Mouse (Mus musculus): ENCODE measurements around the gene Mnd1. TPM values are rescaled to one million over a fixed set of nuclear protein-coding genes. Genes with fewer than 3 reads are reported as not detected.

Gene Mnd1
- polyA plus RNA-seq, 1 experiment from 2014 or later, result 5.7 TPM

DNA sequence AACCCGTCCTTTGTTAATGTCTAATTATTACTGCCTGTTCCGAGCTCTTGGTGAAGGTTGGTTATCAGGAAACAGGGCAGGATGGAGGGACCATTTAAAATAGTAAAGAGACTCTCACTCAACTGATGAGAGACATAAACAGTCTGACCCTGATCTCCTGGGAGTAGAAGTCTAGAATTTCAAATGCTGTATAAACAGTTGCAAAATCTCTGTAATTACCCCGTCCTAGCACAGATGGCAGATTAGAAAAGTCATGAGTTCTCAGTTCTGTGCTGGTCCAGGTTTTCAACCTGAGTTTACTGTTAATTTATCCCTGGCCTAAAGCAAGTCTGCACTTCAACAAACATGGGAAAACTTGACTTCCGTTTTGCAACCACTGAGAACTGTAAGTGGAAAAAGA, 95.5 kb downstream of the Mnd1 start:
- Histone ChIP-seq H3K9me3 (replicated peaks; ENCODE audit: control insufficient read depth, low read length) (no peaks in the 10 kb centered on the region), H3K36me3 (ENCODE audit: control insufficient read depth, insufficient read depth) (no peaks in the 10 kb centered on the region), H3K4me2 (ENCODE audit: low read depth, low read length) (no peak overlapping the region), H3K9ac (ENCODE audit: low read depth, low read length) (no peak overlapping the region), H3K4me1 (ENCODE audit: control insufficient read depth, low read depth, low read length) (no peaks in the 10 kb centered on the region), H3K4me3 (ENCODE audit: low read depth, low read length) (no peak overlapping the region), H3K27me3 (ENCODE audit: control insufficient read depth, insufficient read depth, low read depth, low read length) (no peaks in the 10 kb centered on the region), H3K27ac (ENCODE audit: low read length) (no peak overlapping the region)
- 55% methylated on average over 4 of the region's 4 CpGs for WGBS (ENCODE audit: insufficient replicate concordance)
- no peak for ATAC-seq (ENCODE audit: low read depth)

DNA sequence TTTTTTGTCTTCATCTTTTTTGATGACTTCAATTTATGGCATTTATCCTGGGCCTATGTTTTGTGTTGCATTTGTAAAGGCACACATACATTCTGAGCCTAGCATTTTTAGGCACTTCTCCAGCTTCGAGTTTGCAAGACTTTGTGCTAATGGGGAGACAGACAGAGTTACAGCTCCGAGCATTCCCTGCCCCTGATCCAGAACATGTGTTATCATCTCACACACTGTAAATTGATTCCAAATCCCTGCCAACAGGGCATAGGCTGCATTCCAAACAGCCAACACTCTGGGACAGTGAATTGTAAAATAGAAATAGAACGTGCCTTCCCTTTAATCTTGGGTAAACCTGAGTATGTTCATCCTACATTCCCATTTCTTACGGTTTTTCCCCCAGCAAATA, 95.9 kb downstream of the Mnd1 start:
- ATAC-seq (ENCODE audit: low read depth), result no peak
- no peak overlapping the region for H3K27ac ChIP-seq (ENCODE audit: low read length)
- no peaks in the 10 kb centered on the region for H3K4me1 ChIP-seq (ENCODE audit: control insufficient read depth, low read depth, low read length)
- no peaks in the 10 kb centered on the region for H3K36me3 ChIP-seq (ENCODE audit: control insufficient read depth, insufficient read depth)
- WGBS (ENCODE audit: insufficient replicate concordance), result 50% methylated on average over 4 of the region's 4 CpGs
- H3K9ac ChIP-seq (ENCODE audit: low read depth, low read length), result no peak overlapping the region
- H3K4me3 ChIP-seq (ENCODE audit: low read depth, low read length), result no peak overlapping the region
- no peaks in the 10 kb centered on the region for H3K9me3 ChIP-seq (replicated peaks; ENCODE audit: control insufficient read depth, low read length)
- no peaks in the 10 kb centered on the region for H3K27me3 ChIP-seq (ENCODE audit: control insufficient read depth, insufficient read depth, low read depth, low read length)
- no peak overlapping the region for H3K4me2 ChIP-seq (ENCODE audit: low read depth, low read length)

- 66% methylated on average over 13 of the region's 13 CpGs for WGBS (ENCODE audit: insufficient replicate concordance)
- H3K27me3 ChIP-seq (ENCODE audit: control insufficient read depth, insufficient read depth, low read depth, low read length), result no peaks in the 10 kb centered on the region
- ATAC-seq (ENCODE audit: low read depth), result no peak
- no peak overlapping the region for H3K27ac ChIP-seq (ENCODE audit: low read length)
- no peak overlapping the region for H3K9ac ChIP-seq (ENCODE audit: low read depth, low read length)
- no peaks in the 10 kb centered on the region for H3K9me3 ChIP-seq (replicated peaks; ENCODE audit: control insufficient read depth, low read length)
- H3K36me3 ChIP-seq (ENCODE audit: control insufficient read depth, insufficient read depth), result no peaks in the 10 kb centered on the region
- H3K4me3 ChIP-seq (ENCODE audit: low read depth, low read length), result no peak overlapping the region
- no peaks in the 10 kb centered on the region for H3K4me1 ChIP-seq (ENCODE audit: control insufficient read depth, low read depth, low read length)
- no peak overlapping the region for H3K4me2 ChIP-seq (ENCODE audit: low read depth, low read length)
Measured at GRCm38 (mm10) chr3:84059261-84059660, 96.3 kb downstream of the Mnd1 start.

- H3K36me3 ChIP-seq (ENCODE audit: control insufficient read depth, insufficient read depth), result no peaks in the 10 kb centered on the region
- 43% methylated on average over 9 of the region's 9 CpGs for whole genome bisulfite sequencing (ENCODE audit: insufficient replicate concordance)
- no peaks in the 10 kb centered on the region for H3K9me3 ChIP-seq (replicated peaks; ENCODE audit: control insufficient read depth, low read length)
- peaks cover 4% of the 10 kb centered on the region for H3K4me1 ChIP-seq (ENCODE audit: control insufficient read depth, low read depth, low read length)
- H3K4me3 ChIP-seq (ENCODE audit: low read depth, low read length), result no peak overlapping the region
- H3K27ac ChIP-seq (ENCODE audit: low read length), result no peak overlapping the region
- no peak overlapping the region for H3K9ac ChIP-seq (ENCODE audit: low read depth, low read length)
- H3K27me3 ChIP-seq (ENCODE audit: control insufficient read depth, insufficient read depth, low read depth, low read length), result no peaks in the 10 kb centered on the region
- no peak for ATAC-seq (ENCODE audit: low read depth)
- no peak overlapping the region for H3K4me2 ChIP-seq (ENCODE audit: low read depth, low read length)
Measured at GRCm38 (mm10) chr3:84048729-84049175, 106.8 kb downstream of the Mnd1 start.

GRCm38 (mm10) chr3:84046206-84046605, 109.4 kb downstream of the Mnd1 start:
- ATAC-seq (ENCODE audit: low read depth), result no peak
- WGBS (ENCODE audit: insufficient replicate concordance), result 62% methylated on average over 8 of the region's 8 CpGs
- Histone ChIP-seq H3K4me3 (ENCODE audit: low read depth, low read length) (no peak overlapping the region), H3K9ac (ENCODE audit: low read depth, low read length) (no peak overlapping the region), H3K4me1 (ENCODE audit: control insufficient read depth, low read depth, low read length) (peaks cover 15% of the 10 kb centered on the region), H3K27ac (ENCODE audit: low read length) (no peak overlapping the region), H3K27me3 (ENCODE audit: control insufficient read depth, insufficient read depth, low read depth, low read length) (no peaks in the 10 kb centered on the region), H3K36me3 (ENCODE audit: control insufficient read depth, insufficient read depth) (no peaks in the 10 kb centered on the region), H3K4me2 (ENCODE audit: low read depth, low read length) (no peak overlapping the region), H3K9me3 (replicated peaks; ENCODE audit: control insufficient read depth, low read length) (no peaks in the 10 kb centered on the region)

- Histone ChIP-seq H3K4me1 (ENCODE audit: control insufficient read depth, low read depth, low read length) (peaks cover 37% of the 10 kb centered on the region), H3K27me3 (ENCODE audit: control insufficient read depth, insufficient read depth, low read depth, low read length) (no peaks in the 10 kb centered on the region), H3K36me3 (ENCODE audit: control insufficient read depth, insufficient read depth) (no peaks in the 10 kb centered on the region), H3K4me2 (ENCODE audit: low read depth, low read length) (peak overlapping the region; percentile 99), H3K27ac (ENCODE audit: low read length) (peak overlapping the region; percentile 94), H3K9ac (ENCODE audit: low read depth, low read length) (peak overlapping the region; percentile 19), H3K4me3 (ENCODE audit: low read depth, low read length) (peak overlapping the region; percentile 41), H3K9me3 (replicated peaks; ENCODE audit: control insufficient read depth, low read length) (no peaks in the 10 kb centered on the region)
- WGBS (ENCODE audit: insufficient replicate concordance), result 24% methylated on average over 8 of the region's 8 CpGs
- ATAC-seq (ENCODE audit: low read depth), result peak; percentile 69
Measured at GRCm38 (mm10) chr3:84041739-84042138, 113.8 kb downstream of the Mnd1 start.

GRCm38 (mm10) chr3:84040476-84041082, 115.0 kb downstream of the Mnd1 start:
- Histone ChIP-seq H3K36me3 (ENCODE audit: control insufficient read depth, insufficient read depth) (no peaks in the 10 kb centered on the region), H3K9me3 (replicated peaks; ENCODE audit: control insufficient read depth, low read length) (no peaks in the 10 kb centered on the region), H3K27me3 (ENCODE audit: control insufficient read depth, insufficient read depth, low read depth, low read length) (no peaks in the 10 kb centered on the region), H3K27ac (ENCODE audit: low read length) (peak overlapping the region; percentile 98), H3K9ac (ENCODE audit: low read depth, low read length) (peak overlapping the region; percentile 87), H3K4me1 (ENCODE audit: control insufficient read depth, low read depth, low read length) (peaks cover 48% of the 10 kb centered on the region), H3K4me3 (ENCODE audit: low read depth, low read length) (peak overlapping the region; percentile 81), H3K4me2 (ENCODE audit: low read depth, low read length) (peak overlapping the region; percentile 99)
- 1% methylated on average over 23 of the region's 23 CpGs for WGBS (ENCODE audit: insufficient replicate concordance)
- ATAC-seq (ENCODE audit: low read depth), result peak; percentile 32

GRCm38 (mm10) chr3:84039646-84040475, 115.7 kb downstream of the Mnd1 start, which contains the start of gene Tmem131l:
TSS of gene Tmem131l (minus strand) at chr3:84040175.
- Histone ChIP-seq H3K4me1 (ENCODE audit: control insufficient read depth, low read depth, low read length) (peaks cover 56% of the 10 kb centered on the region), H3K36me3 (ENCODE audit: control insufficient read depth, insufficient read depth) (no peaks in the 10 kb centered on the region), H3K27me3 (ENCODE audit: control insufficient read depth, insufficient read depth, low read depth, low read length) (no peaks in the 10 kb centered on the region), H3K9ac (ENCODE audit: low read depth, low read length) (peak within 1 kb of the TSS; percentile 97), H3K9me3 (replicated peaks; ENCODE audit: control insufficient read depth, low read length) (no peaks in the 10 kb centered on the region), H3K27ac (ENCODE audit: low read length) (peak within 1 kb of the TSS; percentile 98), H3K4me3 (ENCODE audit: low read depth, low read length) (peak within 1 kb of the TSS; percentile 81), H3K4me2 (ENCODE audit: low read depth, low read length) (peak within 1 kb of the TSS; percentile 99)
- under 1% methylated on average over 85 of the region's 100 CpGs for WGBS (ENCODE audit: insufficient replicate concordance)
- ATAC-seq (ENCODE audit: low read depth), result peak; percentile 82

Measured in liver, embryonic 16.5 days (tissue).